Mouse (Mus musculus) ES-E14 (cell line): ENCODE measurements around the gene Sla2. TPM values are rescaled to one million over a fixed set of nuclear protein-coding genes. Genes with fewer than 3 reads are reported as not detected.
"Not testable (repeated sequence)": the region's sequence is repeated elsewhere in the genome, so short reads cannot be mapped to it uniquely, and the experiment has no call there.

Experiments
- DNase-seq: peaks from one replicate; pipeline ENCODE4 v3.0.0-alpha.2; 2013; ENCODE audit warnings: low read depth, low spot score
- H3K27ac ChIP-seq: 2 replicates; pipeline ENCODE4 v1.5.1; 2012; ENCODE audit warnings: low read depth, mild to moderate bottlenecking, low read length, moderate library complexity, mixed read lengths; ENCODE audit not compliant: poor library complexity, insufficient read depth, severe bottlenecking
- H3K36me3 ChIP-seq: 2 replicates; pipeline ENCODE4 v1.6.1; 2012; ENCODE audit warnings: mild to moderate bottlenecking, low read length, moderate library complexity, mixed read lengths; ENCODE audit not compliant: control insufficient read depth, poor library complexity, insufficient read depth, severe bottlenecking
- H3K4me1 ChIP-seq, 2 experiments: fragments of 150-350 bp in 1 of 2; sonication (generic) in 1 of 2; 2 replicates each; pipeline ENCODE4 v1.6.1; 2012; ENCODE audit warnings: low read length in 2 of 2, mild to moderate bottlenecking in 1 of 2, mixed read lengths in 1 of 2; ENCODE audit not compliant: control insufficient read depth in 2 of 2, insufficient read depth in 2 of 2, poor library complexity in 1 of 2
- H3K4me3 ChIP-seq, 2 experiments: fragments of 150-350 bp in 1 of 2; sonication (generic) in 1 of 2; 2 replicates each; pipeline ENCODE4 v1.5.1; 2012; ENCODE audit warnings: low read length in 2 of 2, low read depth in 1 of 2, mild to moderate bottlenecking in 1 of 2, mixed read lengths in 1 of 2; ENCODE audit not compliant: insufficient read depth in 1 of 2, poor library complexity in 1 of 2, severe bottlenecking in 1 of 2
- H3K9ac ChIP-seq: 2 replicates; pipeline ENCODE4 v1.6.1; 2012; ENCODE audit warnings: low read depth, mild to moderate bottlenecking, low read length, mixed read lengths; ENCODE audit not compliant: poor library complexity, insufficient read depth, severe bottlenecking
- H3K9me3 ChIP-seq: fragments of 150-350 bp; sonication (generic); 2 replicates; pipeline ENCODE4 v1.6.1; 2012; ENCODE audit warnings: low read depth, mild to moderate bottlenecking, low read length; ENCODE audit not compliant: control insufficient read depth, insufficient read depth
- CHD2 ChIP-seq: IDR thresholded peaks from 2 replicates; pipeline ENCODE4 v1.6.1; 2014; ENCODE audit warnings: mild to moderate bottlenecking, low read depth, low read length, inconsistent platforms
- HCFC1 ChIP-seq: IDR thresholded peaks from 2 replicates; pipeline ENCODE4 v1.6.1; 2012; ENCODE audit warnings: low read length, inconsistent platforms, borderline replicate concordance; ENCODE audit not compliant: insufficient read depth
- MAFK ChIP-seq: IDR thresholded peaks from 2 replicates; pipeline ENCODE4 v1.6.1; 2014; ENCODE audit warnings: mild to moderate bottlenecking, low read depth, low read length, inconsistent platforms; ENCODE audit not compliant: insufficient read depth
- ZC3H11A ChIP-seq: IDR thresholded peaks from 2 replicates; pipeline ENCODE4 v1.6.1; 2012; ENCODE audit warnings: low read depth, mild to moderate bottlenecking, inconsistent platforms, low read length, borderline replicate concordance
- ZNF384 ChIP-seq: IDR thresholded peaks from 2 replicates; pipeline ENCODE4 v1.6.1; 2012; ENCODE audit warnings: low read depth, low read length, inconsistent platforms
- in situ Hi-C, 2 experiments: fragments of 600-800 bp; cut with MboI; formaldehyde crosslinking; loops; one replicate each; pipeline ENCODE4 v1.15.1; 2025; ENCODE audit warnings: low sequenced_read_pairs in 2 of 2, inconsistent platforms in 1 of 2; ENCODE audit not compliant: unreplicated experiment in 2 of 2
- total RNA-seq: library from RNA; depleted of rRNA; stranded (reverse); fragments of 300-350 nt; gene quantifications from 2 replicates; pipeline ENCODE4 v1.2.3, GENCODE M21; 2012

The Sla2 gene
- total RNA-seq, 1 experiment = 5.3 TPM

GRCm38 (mm10) chr2:156924210-156924898 lies 37.4 kb upstream of the Sla2 start:
- Histone ChIP-seq H3K4me3 (no peak overlapping the region), H3K4me1 (no peaks in the 10 kb centered on the region), H3K27ac (no peak overlapping the region), H3K9ac (no peak overlapping the region), H3K36me3 (no peaks in the 10 kb centered on the region), H3K9me3 (no peaks in the 10 kb centered on the region)
- in situ Hi-C loops = no loop called here
- TF ChIP-seq MAFK (no peak), ZNF384 (no peak)
- DNase-seq = no peak

GRCm38 (mm10) chr2:156923057-156923456 lies 36.1 kb upstream of the Sla2 start:
- Histone ChIP-seq H3K27ac (no peak overlapping the region), H3K4me1 (no peaks in the 10 kb centered on the region), H3K9ac (no peak overlapping the region), H3K9me3 (no peaks in the 10 kb centered on the region), H3K36me3 (no peaks in the 10 kb centered on the region), H3K4me3 (no peak overlapping the region)
- in situ Hi-C loops = no loop called here
- no peak for DNase-seq
- TF ChIP-seq CHD2 = no peak
- no peak for TF ChIP-seq ZNF384
- no peak for TF ChIP-seq ZC3H11A
- TF ChIP-seq HCFC1 = no peak
- no peak for TF ChIP-seq MAFK

- TF ChIP-seq MAFK (no peak), HCFC1 (no peak), ZC3H11A (no peak), CHD2 (no peak), ZNF384 (no peak)
- Histone ChIP-seq H3K27ac (no peak overlapping the region), H3K4me1 (no peaks in the 10 kb centered on the region), H3K9me3 (no peaks in the 10 kb centered on the region), H3K4me3 (no peak overlapping the region), H3K36me3 (no peaks in the 10 kb centered on the region), H3K9ac (no peak overlapping the region)
- no peak for DNase-seq
- in situ Hi-C loops = no loop called here
These were observed 32.8 kb upstream of the Sla2 start for GRCm38 (mm10) chr2:156919796-156920195.

GRCm38 (mm10) chr2:156919191-156919590 lies 32.2 kb upstream of the Sla2 start:
- H3K4me3 ChIP-seq, H3K9ac ChIP-seq, H3K36me3 ChIP-seq, H3K9me3 ChIP-seq, H3K4me1 ChIP-seq, in situ Hi-C loops, H3K27ac ChIP-seq, DNase-seq: not testable (repeated sequence)

- Histone ChIP-seq H3K4me1 (no peaks in the 10 kb centered on the region), H3K9ac (no peak overlapping the region), H3K9me3 (no peaks in the 10 kb centered on the region), H3K27ac (no peak overlapping the region), H3K36me3 (no peaks in the 10 kb centered on the region), H3K4me3 (no peak overlapping the region)
- no peak for TF ChIP-seq MAFK
- no peak for TF ChIP-seq ZNF384
- TF ChIP-seq HCFC1 = no peak
- no peak for TF ChIP-seq ZC3H11A
- no peak for TF ChIP-seq CHD2
- no peak for DNase-seq
- in situ Hi-C loops = no loop called here
These were observed 31.6 kb upstream of the Sla2 start for GRCm38 (mm10) chr2:156918562-156918961.
